Mouse (Mus musculus) kidney, adult 8-10 months (tissue): Measurements from ENCODE around the gene Gata3.

Experiments
- DNase-seq, 2 experiments: peaks; one replicate each; pipeline ENCODE4 v3.0.0; 2022

The Gata3 gene

DNA sequence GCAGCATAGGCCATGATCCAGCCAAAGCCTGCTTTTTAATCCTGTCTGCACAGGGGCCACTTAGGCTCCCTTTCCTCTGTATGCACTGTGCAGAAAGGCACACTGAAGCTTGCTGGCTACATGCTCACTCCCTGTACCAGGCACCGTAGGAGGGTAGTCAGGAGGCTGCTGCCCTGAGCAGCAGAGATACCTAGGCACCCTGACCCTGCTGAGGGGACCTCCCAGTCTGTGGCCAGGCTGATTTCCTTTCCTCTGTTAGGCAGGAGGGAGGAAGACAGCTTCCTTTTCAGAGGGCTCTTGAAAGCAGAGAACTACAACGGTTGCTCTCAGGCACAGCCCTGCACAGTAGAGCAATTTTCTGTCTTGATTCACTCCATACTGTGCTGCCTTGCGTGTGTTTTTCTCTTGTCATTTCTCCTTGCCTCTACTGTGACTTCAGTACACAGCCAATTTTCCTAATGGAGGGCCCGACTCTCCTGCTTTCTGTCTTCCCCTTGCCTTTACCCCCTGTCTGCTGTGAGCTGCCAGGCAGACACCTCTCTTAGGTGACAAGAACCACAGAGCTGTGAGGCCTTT is 18.6 kb downstream of the Gata3 start:
- no peak for DNase-seq

DNA sequence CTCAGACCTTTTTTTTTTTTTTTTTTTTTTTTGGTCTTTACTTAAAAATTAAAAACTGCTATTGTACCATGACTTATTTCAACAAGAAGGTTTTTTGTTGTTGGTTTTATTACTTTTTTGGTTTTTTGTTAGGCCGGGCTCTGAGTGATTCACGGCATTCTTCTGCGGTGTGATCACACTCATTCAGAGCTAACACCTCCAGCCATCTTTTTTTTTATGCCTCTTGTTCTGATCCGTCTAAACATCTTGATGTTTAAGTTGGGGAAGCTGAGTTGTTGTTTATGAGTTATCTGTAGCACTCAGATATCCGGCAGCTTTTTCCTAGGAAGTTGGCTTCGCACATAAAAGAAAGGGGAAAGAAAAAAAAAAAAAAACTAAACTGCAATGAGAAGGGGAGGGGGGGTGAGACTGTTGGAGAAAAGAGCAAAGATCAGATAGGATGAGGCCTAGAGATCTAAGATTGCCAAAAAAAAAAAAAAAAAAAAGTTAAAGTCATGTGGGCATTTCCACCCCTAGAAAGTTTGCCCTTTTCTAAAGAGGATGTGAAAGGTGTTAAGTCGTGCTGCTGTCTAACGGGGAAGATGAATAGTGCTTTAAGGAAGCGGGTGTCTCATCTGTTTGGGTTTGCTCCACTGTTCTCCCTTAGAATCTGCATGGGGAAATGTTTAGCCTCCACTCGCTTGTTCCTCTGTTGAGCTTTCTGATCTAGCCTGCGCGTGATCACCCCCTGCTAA is 22.6 kb downstream of the Gata3 start:
- DNase-seq = no peak

DNA sequence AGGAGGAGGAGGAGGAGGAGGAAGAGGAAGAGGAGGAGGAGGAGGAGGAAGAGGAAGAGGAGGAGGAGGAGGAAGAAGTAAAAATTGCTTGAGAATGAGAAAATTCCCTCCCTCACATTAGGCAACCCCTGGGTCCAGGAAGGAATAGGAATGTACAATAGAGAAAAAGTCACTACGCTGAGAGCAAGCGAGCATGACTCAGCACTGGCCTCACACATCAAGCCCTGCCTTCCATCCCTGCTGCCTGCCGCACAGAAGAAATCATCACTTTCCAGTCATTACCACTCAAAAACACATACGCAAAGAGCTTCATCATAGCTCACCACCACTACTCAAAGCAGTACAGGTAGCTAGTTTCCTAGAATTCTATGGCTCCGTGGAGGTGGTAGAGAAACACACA is 29.1 kb downstream of the Gata3 start:
- no peak for DNase-seq

DNA sequence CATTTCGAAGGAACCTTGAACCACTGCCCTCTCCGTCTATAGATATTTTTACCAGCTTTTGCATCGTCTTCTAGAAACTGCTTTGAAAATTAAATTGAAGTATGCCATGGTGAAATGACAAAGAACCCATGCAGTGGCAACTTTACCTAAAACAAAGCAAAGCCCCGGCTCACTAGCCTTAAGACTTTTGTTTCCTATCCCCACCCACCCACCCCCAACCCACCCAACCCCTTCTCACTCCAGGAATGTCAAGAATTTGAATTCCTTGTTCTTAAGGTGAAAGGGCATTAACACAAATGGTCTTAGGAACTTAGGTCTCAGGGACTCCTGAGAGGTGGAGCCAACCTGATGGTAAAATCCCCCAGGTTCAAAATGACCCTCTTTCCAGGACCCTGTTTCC is 34.0 kb downstream of the Gata3 start:
- no peak for DNase-seq

DNA sequence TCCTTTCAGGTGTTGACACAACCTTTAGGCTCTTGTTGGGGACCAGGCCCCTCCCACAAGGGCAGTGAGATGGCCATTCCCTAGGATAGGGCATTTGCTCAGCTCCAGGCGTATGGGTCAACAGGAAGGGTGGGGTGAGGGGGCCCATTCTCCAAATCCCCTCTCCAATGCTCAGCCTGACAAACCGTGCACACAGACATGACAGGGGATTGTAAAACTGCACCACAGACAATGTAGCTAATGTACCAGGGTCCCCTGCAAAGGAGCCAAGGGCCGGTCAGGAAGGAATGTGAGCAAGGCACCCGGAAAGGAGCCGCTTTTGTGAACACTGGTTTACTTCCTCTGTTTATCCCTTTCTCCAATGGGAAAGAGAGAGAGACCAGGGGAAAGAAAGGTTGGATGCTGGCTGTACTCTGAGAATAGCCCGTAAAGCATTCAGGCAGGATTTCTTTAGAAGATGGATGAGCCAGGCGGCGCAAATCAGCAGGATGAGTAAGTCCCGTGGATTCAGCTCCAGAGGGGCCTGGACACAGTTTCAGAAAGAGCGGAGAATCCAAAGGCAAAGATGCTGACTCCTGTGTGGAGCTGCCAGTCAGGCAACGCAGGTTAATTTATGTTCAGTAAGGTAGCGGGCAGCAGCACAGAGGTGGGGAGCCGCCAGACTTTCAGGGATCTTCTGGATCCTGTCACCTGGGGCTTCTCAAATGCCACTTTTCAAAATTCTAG is 36.8 kb downstream of the Gata3 start:
- DNase-seq = no peak

DNA sequence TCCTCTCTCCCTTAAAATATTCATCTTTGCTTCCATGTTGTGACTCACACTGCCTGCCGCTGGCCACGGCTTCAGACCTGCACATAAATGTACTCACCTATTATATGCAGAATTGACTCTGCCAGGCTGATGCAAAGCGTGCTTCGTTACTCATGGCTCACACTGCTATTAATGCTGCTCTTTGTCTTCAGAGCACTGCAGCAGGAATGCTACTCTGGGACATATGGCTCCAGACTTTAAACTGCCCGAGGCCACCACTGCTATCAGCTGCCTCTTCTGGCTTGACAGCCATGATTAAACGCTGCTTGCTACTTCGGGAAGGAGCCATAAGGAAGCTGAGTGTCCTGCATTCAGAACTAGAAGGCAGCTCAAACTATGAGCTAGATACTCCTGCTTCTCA is 54.6 kb downstream of the Gata3 start:
- no peak for DNase-seq

DNA sequence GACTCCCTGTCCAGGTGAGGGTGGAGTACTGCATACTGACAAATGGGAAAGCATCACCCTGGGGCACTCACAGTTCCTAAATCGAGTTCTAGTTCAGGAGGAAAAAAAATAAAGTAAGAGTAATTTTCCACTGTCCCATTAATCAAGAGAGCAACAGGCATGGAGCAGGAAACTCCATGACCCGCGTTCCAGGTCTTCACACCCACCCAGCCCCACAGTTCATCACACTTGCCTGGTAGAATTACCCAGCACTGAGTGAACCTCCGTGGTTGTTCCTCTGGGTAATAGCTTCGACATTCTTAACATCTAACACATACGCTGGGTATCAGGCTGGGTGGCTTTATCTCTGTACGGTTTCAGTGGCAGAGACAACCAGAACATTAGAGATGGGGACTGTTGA is 56.1 kb downstream of the Gata3 start:
- no peak for DNase-seq

DNA sequence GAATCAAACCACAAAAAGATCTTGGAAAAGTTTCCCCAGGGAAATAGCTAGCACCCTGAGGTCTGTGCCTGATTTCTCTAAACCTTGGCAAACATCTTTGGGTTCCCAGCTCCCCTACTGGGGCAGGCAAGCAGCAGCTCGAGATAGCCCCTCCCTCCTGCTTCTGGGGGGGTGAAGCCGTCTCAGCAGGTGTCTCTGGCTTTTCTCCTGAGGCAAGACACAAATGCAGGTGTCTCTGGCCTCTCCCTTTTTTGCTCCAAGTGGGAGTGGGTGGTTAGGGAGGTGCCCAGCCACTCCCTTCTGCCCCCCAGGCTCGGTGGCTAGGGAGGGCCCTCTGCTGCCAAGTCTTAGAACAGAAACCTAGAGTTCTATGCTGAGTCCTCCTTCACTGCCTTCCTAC is 62.2 kb downstream of the Gata3 start:
- no peak for DNase-seq

DNA sequence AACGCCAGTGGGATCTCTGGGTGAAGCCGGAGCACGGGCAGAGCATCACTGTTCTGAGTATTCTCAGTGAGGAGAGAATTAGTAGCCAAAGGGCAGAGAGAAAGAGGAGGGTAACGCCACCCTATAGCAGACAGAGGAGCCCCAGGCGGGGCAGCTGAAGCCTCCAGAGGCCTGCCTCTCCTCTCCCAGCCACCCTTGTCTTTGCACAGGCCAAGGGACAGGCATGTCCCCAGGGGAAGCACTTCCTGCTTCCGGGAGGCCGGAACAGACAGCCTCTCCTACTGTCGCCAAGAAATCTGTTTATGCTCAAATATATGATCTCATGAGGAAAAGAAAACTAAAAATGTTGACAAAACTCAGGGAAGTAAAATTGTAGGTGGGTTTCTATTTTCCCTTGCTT is 69.2 kb downstream of the Gata3 start:
- DNase-seq = no peak

DNA sequence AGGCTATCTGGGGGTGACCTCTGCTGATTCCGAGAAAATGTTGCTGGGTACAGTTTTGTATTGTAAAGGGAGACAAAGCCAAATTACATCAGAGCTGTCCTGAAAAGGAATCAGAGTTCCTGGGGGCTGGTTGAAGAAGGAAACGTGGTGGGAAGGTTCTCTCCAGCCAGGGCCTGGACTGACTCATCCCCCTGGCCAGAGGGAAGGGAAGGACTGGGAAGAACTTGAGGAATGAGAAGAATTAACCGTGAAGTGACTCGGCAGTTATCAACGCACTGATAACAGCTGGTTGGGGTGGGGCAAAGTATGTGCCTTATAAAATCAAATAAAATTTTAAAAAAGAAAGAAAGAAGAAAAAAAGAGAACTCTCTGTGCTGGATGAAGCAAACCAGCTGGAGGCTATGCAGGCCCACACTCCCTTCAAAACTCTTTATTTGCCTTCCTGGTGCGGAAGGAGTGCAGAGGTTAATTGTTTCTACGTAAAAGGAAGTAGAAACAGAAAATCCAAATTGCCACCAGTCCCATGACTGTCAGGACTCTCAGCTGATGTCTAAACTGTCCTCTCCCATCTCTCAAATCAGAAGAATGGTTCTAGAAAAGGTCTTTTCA is 71.6 kb downstream of the Gata3 start:
- no peak for DNase-seq
